10 mouse cellular contexts compared by ENCODE assay signal in the genomic region with DNA sequence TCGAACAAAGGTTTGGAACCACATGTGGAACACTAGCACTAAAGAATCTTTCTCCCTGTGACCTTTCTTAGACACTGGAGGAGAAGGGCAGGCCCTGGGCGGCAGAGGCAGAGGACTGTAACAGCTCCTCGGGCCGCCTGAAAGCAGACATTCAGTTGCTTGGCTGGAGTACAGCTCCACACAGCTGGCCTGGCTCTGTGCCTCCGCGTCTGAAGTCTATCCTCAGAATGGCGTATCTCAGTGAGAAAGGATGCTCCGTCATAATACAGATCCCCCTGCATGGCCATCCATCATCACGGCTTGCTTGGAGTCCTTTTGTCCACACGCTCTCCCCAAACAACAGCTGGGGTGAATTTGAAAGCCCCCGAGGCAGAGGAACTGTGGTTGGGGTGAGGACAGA. TPM values are rescaled to one million over a fixed set of nuclear protein-coding genes. Genes with fewer than 3 reads are reported as not detected.
A peak's percentile ranks its signal among the peaks of the same experiment; 100 is the strongest.
DNase-seq lines count a peak whose midpoint lies in the region; ATAC-seq lines count a peak whose summit lies in the region.
"Had no signal": no experiment of that assay in that cellular context is flagged by ENCODE, and none has a peak within 500 bp of the region (broad histone marks: within the 10 kb centered on the region; RNA-seq: fewer than 3 reads in every experiment).

No protein-coding gene starts in this region.

- intact Hi-C loops in left cerebral cortex, postnatal 14 days (cut with DNase I): no loop called here

- H3K9me3 ChIP-seq in neural tube, embryonic 13.5 days: no peaks in the 10 kb centered on the region
- H3K9me3 ChIP-seq in liver, embryonic 12.5 days (replicated peaks): no peaks in the 10 kb centered on the region

- peak overlapping the region; percentile 31; the same call in 1 of the 2 replicates for H3K9ac ChIP-seq in neural tube, embryonic 13.5 days
- H3K9ac ChIP-seq in liver, embryonic 12.5 days: no peak overlapping the region

- H3K4me3 ChIP-seq in neural tube, embryonic 13.5 days: no peak overlapping the region
- no peak overlapping the region for H3K4me3 ChIP-seq in liver, embryonic 12.5 days

- H3K36me3 ChIP-seq in neural tube, embryonic 13.5 days: no peaks in the 10 kb centered on the region
- H3K36me3 ChIP-seq in liver, embryonic 12.5 days: no peaks in the 10 kb centered on the region

- H3K4me2 ChIP-seq in neural tube, embryonic 13.5 days: no peak overlapping the region
- H3K4me2 ChIP-seq in liver, embryonic 12.5 days: no peak overlapping the region

- peaks cover 50% of the 10 kb centered on the region for H3K4me1 ChIP-seq in neural tube, embryonic 13.5 days (replicated peaks)
- no peaks in the 10 kb centered on the region for H3K4me1 ChIP-seq in liver, embryonic 12.5 days

- ATAC-seq in neural tube, embryonic 13.5 days (ENCODE audit: low read depth): peak; percentile 61
- ATAC-seq in liver, embryonic 12.5 days: no peak

- no peaks in the 10 kb centered on the region for H3K27me3 ChIP-seq in neural tube, embryonic 13.5 days
- H3K27me3 ChIP-seq in liver, embryonic 12.5 days (replicated peaks): no peaks in the 10 kb centered on the region

- 23% methylated on average over 11 of the region's 11 CpGs for WGBS in neural tube, embryonic 13.5 days
- 70% methylated on average over 11 of the region's 11 CpGs for WGBS in liver, embryonic 12.5 days (ENCODE audit: insufficient replicate concordance)

- DNase-seq in adrenal gland, postnatal 14 days: peak; percentile 65
- DNase-seq in embryo, embryonic 9.5 days (ENCODE audit: extremely low spot score): peak; percentile 28
- DNase-seq in gastrocnemius, postnatal 25 days: peak; percentile 74
- peak; percentile 48 for DNase-seq in kidney, adult 18-20 months
- peak; percentile 79 to 91 for DNase-seq in left cerebral cortex, postnatal 14 days (ENCODE audit: low spot score in 2 of 2)
- DNase-seq in T-cell, adult 2 months (ENCODE audit: low spot score): no peak

- peak overlapping the region; percentile 89 for H3K27ac ChIP-seq in neural tube, embryonic 13.5 days (replicated peaks)
- H3K27ac ChIP-seq in liver, embryonic 12.5 days: no peak overlapping the region

RNA-seq across cellular contexts. Expression of a gene that starts 41.0 kb away (rescaled TPM):
- not detected in 2 replicates for total RNA-seq in adrenal gland, postnatal 14 days (2021)
- not detected for total RNA-seq in gastrocnemius, postnatal 25 days (2021)
- not detected for total RNA-seq in left cerebral cortex, postnatal 14 days (2021)
- polyA plus RNA-seq in neural tube, embryonic 13.5 days (2015; fragmentation: Nextera tagmentation; extraction: Ambion mirVana): not detected in 2 replicates
- polyA plus RNA-seq in liver, embryonic 12.5 days (2016; fragmentation: Nextera tagmentation; extraction: Ambion mirVana): not detected in 2 replicates
- total RNA-seq: neutrophil, adult 5-6 weeks had no signal
- polyA plus RNA-seq: heart, embryonic 14.5 days had no signal
